Mouse (Mus musculus) bone marrow macrophage, adult 2 months (primary cell): Measurements from ENCODE around the gene Pcnx2. TPM values are rescaled to one million over a fixed set of nuclear protein-coding genes. Genes with fewer than 3 reads are reported as not detected.
A peak's percentile ranks its signal among the peaks of the same experiment; 100 is the strongest.

Source experiments
- H3K27ac ChIP-seq: 2 replicates; pipeline ENCODE4 v1.5.1; 2012; ENCODE audit warnings: low read depth, low read length; ENCODE audit not compliant: insufficient read depth
- H3K4me1 ChIP-seq: 2 replicates; pipeline ENCODE4 v1.6.1; 2012; ENCODE audit warnings: low read length; ENCODE audit not compliant: control insufficient read depth, insufficient read depth
- H3K4me3 ChIP-seq: 2 replicates; pipeline ENCODE4 v1.5.1; 2012; ENCODE audit warnings: mild to moderate bottlenecking, low read length, moderate library complexity; ENCODE audit not compliant: insufficient read depth
- CTCF ChIP-seq: IDR thresholded peaks from 2 replicates; pipeline ENCODE4 v1.5.1; 2012; ENCODE audit warnings: low read depth, mild to moderate bottlenecking, low read length, moderate library complexity
- POLR2A ChIP-seq: IDR thresholded peaks from 2 replicates; pipeline ENCODE4 v1.6.1; 2012; ENCODE audit warnings: mild to moderate bottlenecking, low read depth, low read length, borderline replicate concordance
- polyA plus RNA-seq: library from polyadenylated mRNA; stranded (reverse); fragments of >200 nt; gene quantifications from 2 replicates; pipeline ENCODE4 v1.2.4, GENCODE M21; 2012; ENCODE audit not compliant: missing spikeins, insufficient read depth, insufficient read length

Pcnx2 gene
- polyA plus RNA-seq, 1 experiment, result not detected

DNA sequence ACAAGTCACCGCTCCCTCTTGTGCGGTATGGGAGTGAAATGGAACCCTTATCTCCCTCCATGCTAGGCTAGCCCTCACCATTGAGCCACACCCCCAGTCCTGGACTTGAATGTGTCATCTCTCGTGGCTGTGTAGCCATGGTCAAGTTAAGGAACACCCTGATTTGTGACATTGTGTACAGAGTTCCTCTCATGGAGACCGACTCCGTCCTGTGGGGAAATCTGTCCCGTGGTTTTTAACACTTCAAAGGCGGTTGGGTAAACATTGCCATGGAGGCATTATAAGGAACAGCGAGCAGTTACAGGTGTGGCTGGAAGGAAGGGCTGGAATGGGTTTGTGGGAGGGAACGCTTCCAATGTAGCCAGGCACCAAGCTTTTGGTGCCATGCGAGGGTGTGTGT lies 18.9 kb upstream of the Pcnx2 start:
- Histone ChIP-seq H3K27ac (no peak overlapping the region), H3K4me3 (no peak overlapping the region), H3K4me1 (no peaks in the 10 kb centered on the region)
- TF ChIP-seq POLR2A, result no peak
- no peak for TF ChIP-seq CTCF

GRCm38 (mm10) chr8:125914386-125914785 lies 16.3 kb upstream of the Pcnx2 start:
- no peak overlapping the region for H3K4me3 ChIP-seq
- H3K4me1 ChIP-seq, result no peaks in the 10 kb centered on the region
- H3K27ac ChIP-seq, result no peak overlapping the region
- TF ChIP-seq CTCF (no peak), POLR2A (no peak)

DNA sequence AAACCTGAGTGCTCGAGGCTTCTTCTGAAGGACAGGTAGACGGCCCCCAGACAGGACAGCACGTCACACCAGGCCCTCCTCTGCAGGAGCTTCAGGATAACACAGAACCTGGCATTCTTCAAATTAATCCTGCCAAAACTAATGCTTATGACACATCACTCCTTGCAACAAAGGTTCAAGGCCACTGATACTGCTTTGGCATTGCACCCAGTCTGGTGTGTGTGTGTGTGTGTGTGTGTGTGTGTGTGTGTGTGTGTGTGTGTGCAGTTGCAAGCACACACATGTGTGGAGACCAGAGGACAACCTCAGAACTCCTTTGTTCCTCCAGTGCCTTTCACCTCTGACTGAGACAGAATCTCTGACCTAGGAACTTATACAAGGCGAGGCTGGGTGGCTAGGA lies 15.1 kb upstream of the Pcnx2 start:
- Histone ChIP-seq H3K27ac (no peak overlapping the region), H3K4me3 (no peak overlapping the region), H3K4me1 (no peaks in the 10 kb centered on the region)
- no peak for TF ChIP-seq CTCF
- TF ChIP-seq POLR2A, result no peak

- Histone ChIP-seq H3K27ac (no peak overlapping the region), H3K4me3 (no peak overlapping the region; the same call in 1 of the 2 replicates), H3K4me1 (no peaks in the 10 kb centered on the region)
- no peak for TF ChIP-seq POLR2A
- TF ChIP-seq CTCF, result no peak
These were observed 13.1 kb upstream of the Pcnx2 start for GRCm38 (mm10) chr8:125911229-125911580.

- H3K27ac ChIP-seq, result no peak within 1 kb of the TSS
- H3K4me1 ChIP-seq, result no peaks in the 10 kb centered on the region
- TF ChIP-seq POLR2A (no peak), CTCF (no peak)
- H3K4me3 ChIP-seq, result peak within 1 kb of the TSS; percentile 53
These were observed 12.5 kb upstream of the Pcnx2 start, which contains the start of gene Map3k21 for GRCm38 (mm10) chr8:125910365-125911228. Map3k21 (plus strand) TSS chr8:125910450.

DNA sequence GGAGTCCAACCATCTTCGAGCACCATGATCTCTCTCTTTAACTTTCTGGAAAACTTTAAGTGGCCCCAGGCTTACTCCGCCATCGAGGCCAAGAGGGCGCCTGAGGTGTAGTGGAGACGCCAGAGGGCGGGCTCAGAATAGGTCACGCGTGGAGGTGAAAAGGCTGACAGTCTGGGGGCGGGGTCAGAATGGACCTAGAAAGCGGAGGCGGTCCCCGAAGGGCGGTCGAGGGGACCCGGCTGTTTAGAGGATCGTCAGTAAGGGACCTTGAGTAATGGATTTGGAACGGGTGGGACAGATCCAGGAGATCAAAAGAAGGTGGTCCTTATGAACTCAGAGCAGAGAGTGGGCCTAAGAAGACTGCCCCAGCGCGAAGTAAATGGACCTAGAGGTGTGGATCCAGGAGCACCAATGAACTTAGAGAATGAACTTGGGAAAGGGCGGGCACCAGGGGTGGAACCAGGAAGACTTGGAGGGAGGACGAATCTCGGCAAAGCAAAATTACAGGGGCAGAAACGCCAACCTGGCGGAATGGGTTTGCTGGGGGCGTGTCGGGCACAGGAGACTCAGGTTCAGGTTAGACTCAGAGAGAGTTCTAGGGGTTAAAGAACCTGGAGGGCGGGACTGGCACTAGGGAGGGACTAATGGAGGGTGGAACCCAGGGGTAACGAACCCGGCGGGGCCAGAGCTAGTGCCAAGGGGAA lies 11.7 kb upstream of the Pcnx2 start:
- TF ChIP-seq CTCF (no peak), POLR2A (no peak; the same call in 1 of the 2 replicates)

DNA sequence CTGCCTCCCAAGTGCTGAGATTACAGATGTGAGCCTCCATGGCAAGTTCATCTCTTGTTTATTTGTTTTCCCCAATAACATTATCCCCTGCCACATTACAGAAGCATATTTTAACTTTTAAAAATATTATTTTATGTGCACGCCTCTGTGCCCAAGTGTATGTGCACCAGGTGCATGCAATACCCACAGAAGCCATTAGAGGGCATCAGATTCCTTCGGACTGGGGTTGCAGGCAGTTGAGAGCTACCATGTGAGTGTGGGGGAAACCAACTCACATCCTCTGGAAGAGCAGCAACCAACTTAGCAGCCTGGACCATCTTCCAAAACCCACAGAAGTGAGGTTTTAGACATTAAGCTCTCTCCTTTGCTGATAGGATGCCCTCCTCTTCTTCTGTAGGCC lies 9.2 kb upstream of the Pcnx2 start:
- H3K4me1 ChIP-seq, result no peaks in the 10 kb centered on the region
- no peak overlapping the region for H3K4me3 ChIP-seq
- TF ChIP-seq POLR2A, result no peak
- no peak for TF ChIP-seq CTCF
- no peak overlapping the region for H3K27ac ChIP-seq

More for the DNA sequence above, 11.7 kb upstream of the Pcnx2 start:
- Histone ChIP-seq H3K4me3 (peak overlapping the region; percentile 53), H3K4me1 (no peaks in the 10 kb centered on the region), H3K27ac (no peak overlapping the region)

DNA sequence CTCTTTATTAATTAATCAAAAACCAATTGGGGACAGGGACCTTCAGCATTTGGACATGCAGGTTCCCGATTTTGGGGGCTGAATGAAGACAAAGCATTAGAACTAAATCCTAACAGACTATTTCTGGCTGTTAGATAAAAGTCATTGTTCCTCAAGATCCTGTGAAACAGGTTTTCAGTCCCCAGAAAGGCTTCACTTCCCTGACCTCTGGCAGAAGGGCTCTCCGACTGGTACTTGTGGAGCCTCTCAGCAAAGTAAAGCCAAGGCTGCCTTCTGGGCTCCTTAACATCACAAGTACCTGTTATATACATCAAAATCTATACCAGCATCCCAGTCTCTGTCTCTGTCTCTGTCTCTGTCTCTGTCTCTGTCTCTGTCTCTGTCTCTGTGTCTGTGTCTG lies 7.2 kb upstream of the Pcnx2 start:
- Histone ChIP-seq H3K4me1 (no peaks in the 10 kb centered on the region), H3K27ac (no peak overlapping the region), H3K4me3 (no peak overlapping the region)
- TF ChIP-seq CTCF, result no peak
- no peak for TF ChIP-seq POLR2A

GRCm38 (mm10) chr8:125902521-125902920 lies 4.4 kb upstream of the Pcnx2 start:
- Histone ChIP-seq H3K27ac (no peak overlapping the region), H3K4me1 (no peaks in the 10 kb centered on the region), H3K4me3 (no peak overlapping the region)
- no peak for TF ChIP-seq POLR2A
- TF ChIP-seq CTCF, result no peak

DNA sequence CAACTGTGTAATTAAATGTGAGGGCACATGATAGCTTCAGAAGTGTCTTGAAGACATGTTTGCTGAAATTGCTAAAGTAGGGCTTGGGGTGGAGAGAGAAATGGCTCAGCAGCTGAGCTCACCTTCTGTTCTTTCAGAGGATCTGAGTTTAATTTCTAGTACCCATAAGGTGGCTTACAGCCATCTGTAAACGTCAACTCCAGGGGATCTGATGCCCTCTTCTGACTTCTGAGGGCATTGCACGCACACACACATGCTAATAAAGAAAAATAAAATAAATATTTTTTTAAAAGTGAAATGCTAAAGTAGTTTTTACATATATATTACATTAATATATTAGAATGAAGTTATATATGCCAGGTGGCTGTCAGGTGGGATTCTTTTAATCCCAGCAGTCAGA lies 3.0 kb upstream of the Pcnx2 start:
- TF ChIP-seq POLR2A (no peak), CTCF (no peak)
- H3K4me3 ChIP-seq, result no peak overlapping the region
- no peaks in the 10 kb centered on the region for H3K4me1 ChIP-seq
- H3K27ac ChIP-seq, result no peak overlapping the region

GRCm38 (mm10) chr8:125898899-125899298 lies 782 bp upstream of the Pcnx2 start:
- Histone ChIP-seq H3K4me3 (no peak overlapping the region), H3K4me1 (no peaks in the 10 kb centered on the region), H3K27ac (no peak overlapping the region)
- TF ChIP-seq CTCF, result peak; percentile 66
- TF ChIP-seq POLR2A, result no peak
